Mouse (Mus musculus) ES-Bruce4 (cell line): ENCODE data around the gene Gm973. TPM values are rescaled to one million over a fixed set of nuclear protein-coding genes. Genes with fewer than 3 reads are reported as not detected.

ENCODE experiments used
- H3K27ac ChIP-seq: 2 replicates; pipeline ENCODE4 v1.5.1; 2012; ENCODE audit warnings: low read length, inconsistent platforms; ENCODE audit not compliant: insufficient read depth
- H3K27me3 ChIP-seq: 2 replicates; pipeline ENCODE4 v1.6.1; 2012; ENCODE audit warnings: mild to moderate bottlenecking, low read length, inconsistent platforms; ENCODE audit not compliant: control insufficient read depth, poor library complexity, insufficient read depth, severe bottlenecking
- H3K36me3 ChIP-seq: 2 replicates; pipeline ENCODE4 v1.6.1; 2012; ENCODE audit warnings: inconsistent platforms, mild to moderate bottlenecking, low read length, moderate library complexity; ENCODE audit not compliant: control insufficient read depth, poor library complexity, insufficient read depth, severe bottlenecking
- H3K4me1 ChIP-seq: one replicate; pipeline ENCODE4 v1.8.1; 2011; ENCODE audit warnings: low read length; ENCODE audit not compliant: control insufficient read depth, insufficient read depth
- H3K4me3 ChIP-seq: 2 replicates; pipeline ENCODE4 v1.5.1; 2011; ENCODE audit warnings: low read depth, mild to moderate bottlenecking, low read length
- H3K9ac ChIP-seq: 2 replicates; pipeline ENCODE4 v1.6.1; 2012; ENCODE audit warnings: low read depth, mild to moderate bottlenecking, inconsistent platforms; ENCODE audit not compliant: poor library complexity, severe bottlenecking
- H3K9me3 ChIP-seq: replicated peaks from 2 replicates; pipeline ENCODE4 v1.6.1; 2012; ENCODE audit warnings: mild to moderate bottlenecking, low read length, inconsistent platforms; ENCODE audit not compliant: control insufficient read depth, poor library complexity, insufficient read depth, severe bottlenecking
- CTCF ChIP-seq: IDR thresholded peaks from one replicate; pipeline ENCODE4 v1.8.1; 2011; ENCODE audit warnings: low read depth, low read length
- EP300 ChIP-seq: IDR thresholded peaks from 2 replicates; pipeline ENCODE4 v1.6.1; 2011; ENCODE audit warnings: low read depth, low read length; ENCODE audit not compliant: insufficient read depth
- POLR2A ChIP-seq: IDR thresholded peaks from one replicate; pipeline ENCODE4 v1.8.1; 2011; ENCODE audit warnings: low read length; ENCODE audit not compliant: insufficient read depth
- polyA plus RNA-seq: library from polyadenylated mRNA; stranded (reverse); fragments of >200 nt; gene quantifications from 2 replicates; pipeline ENCODE4 v1.2.4, GENCODE M21; 2011; ENCODE audit warnings: low read depth; ENCODE audit not compliant: missing spikeins, insufficient read depth, insufficient read length

The Gm973 gene
- polyA plus RNA-seq, 1 experiment: 2.4 TPM

- Histone ChIP-seq H3K27ac (no peak overlapping the region), H3K4me3 (peak overlapping the region; percentile 19; the same call in 1 of the 2 replicates), H3K9ac (no peak overlapping the region)
Measured at GRCm38 (mm10) chr1:59603893-59604292, 87.8 kb downstream of the Gm973 start.

GRCm38 (mm10) chr1:59606479-59606878 lies 90.4 kb downstream of the Gm973 start:
- Histone ChIP-seq H3K4me3 (peak overlapping the region; percentile 20; the same call in 1 of the 2 replicates), H3K9me3 (no peaks in the 10 kb centered on the region), H3K27ac (no peak overlapping the region), H3K27me3 (no peaks in the 10 kb centered on the region), H3K9ac (no peak overlapping the region), H3K36me3 (no peaks in the 10 kb centered on the region), H3K4me1 (peaks cover 1% of the 10 kb centered on the region)
- no peak for TF ChIP-seq EP300
- TF ChIP-seq CTCF: no peak
- TF ChIP-seq POLR2A: no peak

More at GRCm38 (mm10) chr1:59603893-59604292, 87.8 kb downstream of the Gm973 start:
- Histone ChIP-seq H3K4me1 (no peaks in the 10 kb centered on the region), H3K9me3 (no peaks in the 10 kb centered on the region), H3K27me3 (no peaks in the 10 kb centered on the region), H3K36me3 (no peaks in the 10 kb centered on the region)
- TF ChIP-seq CTCF (peak; percentile 53), EP300 (no peak)

- Histone ChIP-seq H3K27me3 (no peaks in the 10 kb centered on the region), H3K4me3 (no peak overlapping the region), H3K4me1 (peaks cover 1% of the 10 kb centered on the region), H3K36me3 (no peaks in the 10 kb centered on the region), H3K9me3 (no peaks in the 10 kb centered on the region), H3K27ac (no peak overlapping the region), H3K9ac (no peak overlapping the region)
- no peak for TF ChIP-seq CTCF
- no peak for TF ChIP-seq EP300
- TF ChIP-seq POLR2A: no peak
Measured at GRCm38 (mm10) chr1:59607071-59607470, 91.0 kb downstream of the Gm973 start.

- Histone ChIP-seq H3K4me1 (peaks cover 1% of the 10 kb centered on the region), H3K9me3 (no peaks in the 10 kb centered on the region), H3K4me3 (no peak overlapping the region), H3K27ac (no peak overlapping the region), H3K27me3 (no peaks in the 10 kb centered on the region), H3K36me3 (no peaks in the 10 kb centered on the region), H3K9ac (no peak overlapping the region)
- TF ChIP-seq POLR2A (no peak), CTCF (no peak), EP300 (no peak)
Measured at GRCm38 (mm10) chr1:59608125-59608762, 92.2 kb downstream of the Gm973 start.

GRCm38 (mm10) chr1:59608920-59609319 lies 92.9 kb downstream of the Gm973 start:
- Histone ChIP-seq H3K9ac (no peak overlapping the region), H3K27ac (no peak overlapping the region), H3K9me3 (no peaks in the 10 kb centered on the region), H3K27me3 (no peaks in the 10 kb centered on the region), H3K36me3 (no peaks in the 10 kb centered on the region), H3K4me1 (peaks cover 1% of the 10 kb centered on the region), H3K4me3 (no peak overlapping the region)
- TF ChIP-seq POLR2A: no peak
- 0 out of 2 replicates have a peak, but pooled peaks have one; percentile 19 for TF ChIP-seq EP300
- peak; percentile 42 for TF ChIP-seq CTCF

- H3K4me3 ChIP-seq: no peak overlapping the region
- no peak overlapping the region for H3K9ac ChIP-seq
- TF ChIP-seq POLR2A (no peak), CTCF (peak; percentile 79), EP300 (no peak)
- H3K4me1 ChIP-seq: peaks cover 6% of the 10 kb centered on the region
- H3K27me3 ChIP-seq: no peaks in the 10 kb centered on the region
- H3K27ac ChIP-seq: no peak overlapping the region
- H3K9me3 ChIP-seq: no peaks in the 10 kb centered on the region
- no peaks in the 10 kb centered on the region for H3K36me3 ChIP-seq
Measured at GRCm38 (mm10) chr1:59609458-59609857, 93.4 kb downstream of the Gm973 start.
